Mouse (Mus musculus): Measurements from ENCODE around the gene Serac1.

GRCm38 (mm10) chr17:6073405-6073804, 6.1 kb downstream of the Serac1 start:
- TF ChIP-seq CTCF (IDR thresholded peaks at IDR 0.05; ENCODE audit: low read depth), result no peak
- no peak for TF ChIP-seq EP300 (IDR thresholded peaks at IDR 0.05; ENCODE audit: low read depth)
